Mouse (Mus musculus): ENCODE data around the gene Bok. TPM values are rescaled to one million over a fixed set of nuclear protein-coding genes. Genes with fewer than 3 reads are reported as not detected.

Gene Bok
- polyA plus RNA-seq, 1 experiment: 6.6 TPM

- H3K4me3 ChIP-seq (ENCODE audit: low read depth, low read length): peak overlapping the region; percentile 80
- no peaks in the 10 kb centered on the region for H3K36me3 ChIP-seq (ENCODE audit: control insufficient read depth, insufficient read depth, low read length, poor library complexity, severe bottlenecking)
- no peaks in the 10 kb centered on the region for H3K4me1 ChIP-seq (ENCODE audit: control insufficient read depth, insufficient read depth, low read length)
- H3K27me3 ChIP-seq (ENCODE audit: control insufficient read depth, insufficient read depth, low read length, poor library complexity, severe bottlenecking): no peaks in the 10 kb centered on the region
- TF ChIP-seq CTCF (IDR thresholded peaks at IDR 0.05; ENCODE audit: low read depth, low read length) (peak; percentile 17), POLR2A (IDR thresholded peaks at IDR 0.05; ENCODE audit: insufficient read depth, low read length) (no peak)
- H3K27ac ChIP-seq (ENCODE audit: insufficient read depth, low read length): no peak overlapping the region
- peak overlapping the region; percentile 71 for H3K9ac ChIP-seq (ENCODE audit: low read depth, poor library complexity, severe bottlenecking)
- 0 out of 2 replicates have a peak, but pooled peaks cover 5% of the 10 kb centered on the region for H3K9me3 ChIP-seq (replicated peaks; ENCODE audit: control insufficient read depth, insufficient read depth, low read length, poor library complexity, severe bottlenecking)
Observed at GRCm38 (mm10) chr1:93686245-93686960, 943 bp downstream of the Bok start.

- Histone ChIP-seq H3K4me3 (ENCODE audit: low read depth, low read length) (peak overlapping the region; percentile 80), H3K9me3 (replicated peaks; ENCODE audit: control insufficient read depth, insufficient read depth, low read length, poor library complexity, severe bottlenecking) (0 out of 2 replicates have a peak, but pooled peaks cover 3% of the 10 kb centered on the region), H3K36me3 (ENCODE audit: control insufficient read depth, insufficient read depth, low read length, poor library complexity, severe bottlenecking) (no peaks in the 10 kb centered on the region), H3K9ac (ENCODE audit: low read depth, poor library complexity, severe bottlenecking) (peak overlapping the region; percentile 71; the same call in 1 of the 2 replicates), H3K27ac (ENCODE audit: insufficient read depth, low read length) (no peak overlapping the region), H3K27me3 (ENCODE audit: control insufficient read depth, insufficient read depth, low read length, poor library complexity, severe bottlenecking) (no peaks in the 10 kb centered on the region), H3K4me1 (ENCODE audit: control insufficient read depth, insufficient read depth, low read length) (no peaks in the 10 kb centered on the region)
- no peak for TF ChIP-seq POLR2A (IDR thresholded peaks at IDR 0.05; ENCODE audit: insufficient read depth, low read length)
- TF ChIP-seq EP300 (IDR thresholded peaks at IDR 0.05; ENCODE audit: insufficient read depth, low read depth, low read length): no peak
- no peak for TF ChIP-seq CTCF (IDR thresholded peaks at IDR 0.05; ENCODE audit: low read depth, low read length)
Observed at GRCm38 (mm10) chr1:93686961-93687320, 1.5 kb downstream of the Bok start.

GRCm38 (mm10) chr1:93688154-93688553 lies 2.7 kb downstream of the Bok start:
- no peaks in the 10 kb centered on the region for H3K4me1 ChIP-seq (ENCODE audit: control insufficient read depth, insufficient read depth, low read length)
- no peak overlapping the region for H3K9ac ChIP-seq (ENCODE audit: low read depth, poor library complexity, severe bottlenecking)
- TF ChIP-seq CTCF (IDR thresholded peaks at IDR 0.05; ENCODE audit: low read depth, low read length) (no peak), EP300 (IDR thresholded peaks at IDR 0.05; ENCODE audit: insufficient read depth, low read depth, low read length) (no peak)
- H3K36me3 ChIP-seq (ENCODE audit: control insufficient read depth, insufficient read depth, low read length, poor library complexity, severe bottlenecking): no peaks in the 10 kb centered on the region
- no peak overlapping the region for H3K27ac ChIP-seq (ENCODE audit: insufficient read depth, low read length)
- no peaks in the 10 kb centered on the region for H3K9me3 ChIP-seq (replicated peaks; ENCODE audit: control insufficient read depth, insufficient read depth, low read length, poor library complexity, severe bottlenecking)
- no peaks in the 10 kb centered on the region for H3K27me3 ChIP-seq (ENCODE audit: control insufficient read depth, insufficient read depth, low read length, poor library complexity, severe bottlenecking)
- H3K4me3 ChIP-seq (ENCODE audit: low read depth, low read length): no peak overlapping the region

- no peak overlapping the region for H3K9ac ChIP-seq (ENCODE audit: low read depth, poor library complexity, severe bottlenecking)
- no peaks in the 10 kb centered on the region for H3K4me1 ChIP-seq (ENCODE audit: control insufficient read depth, insufficient read depth, low read length)
- TF ChIP-seq POLR2A (IDR thresholded peaks at IDR 0.05; ENCODE audit: insufficient read depth, low read length) (no peak), EP300 (IDR thresholded peaks at IDR 0.05; ENCODE audit: insufficient read depth, low read depth, low read length) (no peak), CTCF (IDR thresholded peaks at IDR 0.05; ENCODE audit: low read depth, low read length) (no peak)
- no peaks in the 10 kb centered on the region for H3K9me3 ChIP-seq (replicated peaks; ENCODE audit: control insufficient read depth, insufficient read depth, low read length, poor library complexity, severe bottlenecking)
- H3K27ac ChIP-seq (ENCODE audit: insufficient read depth, low read length): no peak overlapping the region
- H3K4me3 ChIP-seq (ENCODE audit: low read depth, low read length): no peak overlapping the region
- H3K36me3 ChIP-seq (ENCODE audit: control insufficient read depth, insufficient read depth, low read length, poor library complexity, severe bottlenecking): no peaks in the 10 kb centered on the region
- no peaks in the 10 kb centered on the region for H3K27me3 ChIP-seq (ENCODE audit: control insufficient read depth, insufficient read depth, low read length, poor library complexity, severe bottlenecking)
Observed at GRCm38 (mm10) chr1:93689901-93690496, 4.5 kb downstream of the Bok start.

- no peak overlapping the region for H3K9ac ChIP-seq (ENCODE audit: low read depth, poor library complexity, severe bottlenecking)
- no peaks in the 10 kb centered on the region for H3K9me3 ChIP-seq (replicated peaks; ENCODE audit: control insufficient read depth, insufficient read depth, low read length, poor library complexity, severe bottlenecking)
- no peaks in the 10 kb centered on the region for H3K4me1 ChIP-seq (ENCODE audit: control insufficient read depth, insufficient read depth, low read length)
- TF ChIP-seq EP300 (IDR thresholded peaks at IDR 0.05; ENCODE audit: insufficient read depth, low read depth, low read length): no peak
- no peak overlapping the region for H3K27ac ChIP-seq (ENCODE audit: insufficient read depth, low read length)
- no peaks in the 10 kb centered on the region for H3K27me3 ChIP-seq (ENCODE audit: control insufficient read depth, insufficient read depth, low read length, poor library complexity, severe bottlenecking)
- H3K4me3 ChIP-seq (ENCODE audit: low read depth, low read length): no peak overlapping the region
- no peaks in the 10 kb centered on the region for H3K36me3 ChIP-seq (ENCODE audit: control insufficient read depth, insufficient read depth, low read length, poor library complexity, severe bottlenecking)
Observed at GRCm38 (mm10) chr1:93691106-93691505, 5.6 kb downstream of the Bok start.

GRCm38 (mm10) chr1:93691786-93692357 lies 6.4 kb downstream of the Bok start:
- no peaks in the 10 kb centered on the region for H3K4me1 ChIP-seq (ENCODE audit: control insufficient read depth, insufficient read depth, low read length)
- no peaks in the 10 kb centered on the region for H3K9me3 ChIP-seq (replicated peaks; ENCODE audit: control insufficient read depth, insufficient read depth, low read length, poor library complexity, severe bottlenecking)
- H3K27me3 ChIP-seq (ENCODE audit: control insufficient read depth, insufficient read depth, low read length, poor library complexity, severe bottlenecking): no peaks in the 10 kb centered on the region
- no peak overlapping the region for H3K4me3 ChIP-seq (ENCODE audit: low read depth, low read length)
- no peaks in the 10 kb centered on the region for H3K36me3 ChIP-seq (ENCODE audit: control insufficient read depth, insufficient read depth, low read length, poor library complexity, severe bottlenecking)
- H3K27ac ChIP-seq (ENCODE audit: insufficient read depth, low read length): no peak overlapping the region
- H3K9ac ChIP-seq (ENCODE audit: low read depth, poor library complexity, severe bottlenecking): no peak overlapping the region
- TF ChIP-seq EP300 (IDR thresholded peaks at IDR 0.05; ENCODE audit: insufficient read depth, low read depth, low read length) (no peak), CTCF (IDR thresholded peaks at IDR 0.05; ENCODE audit: low read depth, low read length) (no peak), POLR2A (IDR thresholded peaks at IDR 0.05; ENCODE audit: insufficient read depth, low read length) (no peak)
